Mouse (Mus musculus) C2C12 (cell line): ENCODE data around the gene Spocd1. TPM values are rescaled to one million over a fixed set of nuclear protein-coding genes. Genes with fewer than 3 reads are reported as not detected.

Experiments
- H3K27me3 ChIP-seq: one replicate; pipeline ENCODE4 v1.6.1; 2011; ENCODE audit not compliant: control insufficient read depth, insufficient read depth, insufficient read length
- H3K36me3 ChIP-seq: one replicate; pipeline ENCODE4 v1.6.1; 2011; ENCODE audit not compliant: control insufficient read depth, insufficient read depth
- H3K4me3 ChIP-seq: one replicate; pipeline ENCODE4 v1.5.1; 2011; ENCODE audit warnings: mild to moderate bottlenecking, control low read depth; ENCODE audit not compliant: poor library complexity, insufficient read depth, severe bottlenecking
- H3K79me2 ChIP-seq: one replicate; pipeline ENCODE4 v1.6.1; 2011; ENCODE audit not compliant: control insufficient read depth, insufficient read depth
- H3K79me3 ChIP-seq: one replicate; pipeline ENCODE4 v1.6.1; 2011; ENCODE audit warnings: low read depth, control low read depth
- H3ac ChIP-seq: one replicate; pipeline ENCODE3; 2011; ENCODE audit warnings: low read depth; ENCODE audit not compliant: control insufficient read depth, insufficient read length
- CEBPB ChIP-seq: IDR thresholded peaks from one replicate; pipeline ENCODE4 v1.6.1; 2011; ENCODE audit warnings: low read depth, mild to moderate bottlenecking, control low read depth, moderate library complexity
- CTCF ChIP-seq: IDR thresholded peaks from one replicate; pipeline ENCODE4 v1.5.1; 2011; ENCODE audit not compliant: control insufficient read depth, insufficient read depth, insufficient read length
- FOSL1 ChIP-seq: IDR thresholded peaks from one replicate; pipeline ENCODE4 v1.8.0; 2011; ENCODE audit warnings: mild to moderate bottlenecking, low read length; ENCODE audit not compliant: poor library complexity, insufficient read depth, severe bottlenecking
- MAX ChIP-seq: IDR thresholded peaks from one replicate; pipeline ENCODE4 v1.6.1; 2011; ENCODE audit warnings: mild to moderate bottlenecking, control low read depth
- MYOD1 ChIP-seq: IDR thresholded peaks from one replicate; pipeline ENCODE4 v1.6.1; 2011; ENCODE audit warnings: low read depth; ENCODE audit not compliant: control insufficient read depth, insufficient read length
- MYOG ChIP-seq: IDR thresholded peaks from one replicate; pipeline ENCODE4 v1.6.1; 2011; ENCODE audit not compliant: control insufficient read depth, insufficient read length; ENCODE audit errors: extremely low read depth
- USF1 ChIP-seq: IDR thresholded peaks from one replicate; pipeline ENCODE4 v1.6.1; 2011; ENCODE audit warnings: low read depth, mild to moderate bottlenecking, control low read depth, moderate library complexity
- polyA plus RNA-seq: library from polyadenylated mRNA; unstranded; fragments of >200 nt; fragmentation: generic; extraction: Trizol; gene quantifications from one replicate; pipeline ENCODE4 v1.2.1, GENCODE M21; 2012; ENCODE audit warnings: missing spikeins

Spocd1 gene
- polyA plus RNA-seq, 1 experiment, result 0.02 TPM

DNA sequence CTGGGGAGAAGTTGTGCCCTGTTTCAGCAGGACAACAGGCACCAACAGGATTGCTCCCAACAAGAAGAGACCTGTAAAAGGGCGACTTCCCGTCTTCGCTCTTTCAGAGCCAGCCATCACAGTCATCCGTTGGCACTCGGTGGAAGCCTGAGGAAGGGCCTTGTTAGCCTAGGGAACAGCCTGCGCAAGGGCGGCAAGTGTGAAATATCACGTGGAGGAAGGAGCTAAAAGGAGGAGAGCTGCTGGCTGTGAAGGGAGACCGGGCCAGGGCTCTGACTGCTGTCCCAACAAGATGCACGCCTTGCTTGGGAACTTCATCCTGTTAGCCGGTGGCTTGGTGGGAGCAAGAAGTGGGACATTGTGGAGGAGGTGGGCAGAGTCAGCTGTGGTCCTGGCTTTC, 69.1 kb downstream of the Spocd1 start:
- TF ChIP-seq MYOD1 (no peak), CEBPB (no peak), MAX (no peak), CTCF (no peak), USF1 (no peak), FOSL1 (no peak), MYOG (no peak)
- Histone ChIP-seq H3K79me2 (no peaks in the 10 kb centered on the region), H3ac (no peak overlapping the region), H3K79me3 (no peaks in the 10 kb centered on the region), H3K36me3 (no peaks in the 10 kb centered on the region), H3K27me3 (peaks cover 41% of the 10 kb centered on the region), H3K4me3 (no peak overlapping the region)

DNA sequence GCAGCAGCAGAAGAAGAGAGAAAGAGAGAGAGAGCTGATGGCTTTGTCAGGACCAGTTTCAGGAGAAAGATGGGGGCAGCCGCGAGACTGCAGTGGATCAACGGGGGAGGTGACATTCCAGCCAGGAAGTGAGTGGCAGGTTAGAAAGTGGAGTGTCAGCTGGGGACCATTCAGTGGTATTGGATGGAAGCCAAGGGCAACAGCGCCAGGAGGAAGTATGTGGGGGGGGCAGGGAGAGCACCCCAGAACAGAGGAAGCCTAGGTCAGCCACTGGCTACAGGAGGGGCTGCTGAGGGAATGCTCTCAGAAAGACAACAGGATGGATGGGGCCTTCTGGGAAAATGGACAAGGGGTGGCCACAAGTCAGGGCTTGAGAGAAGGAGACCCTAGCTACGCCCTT, 72.7 kb downstream of the Spocd1 start:
- no peak for TF ChIP-seq MYOD1
- Histone ChIP-seq H3K36me3 (no peaks in the 10 kb centered on the region), H3K79me3 (no peaks in the 10 kb centered on the region), H3K4me3 (no peak overlapping the region), H3ac (no peak overlapping the region), H3K27me3 (peaks cover 49% of the 10 kb centered on the region), H3K79me2 (no peaks in the 10 kb centered on the region)

DNA sequence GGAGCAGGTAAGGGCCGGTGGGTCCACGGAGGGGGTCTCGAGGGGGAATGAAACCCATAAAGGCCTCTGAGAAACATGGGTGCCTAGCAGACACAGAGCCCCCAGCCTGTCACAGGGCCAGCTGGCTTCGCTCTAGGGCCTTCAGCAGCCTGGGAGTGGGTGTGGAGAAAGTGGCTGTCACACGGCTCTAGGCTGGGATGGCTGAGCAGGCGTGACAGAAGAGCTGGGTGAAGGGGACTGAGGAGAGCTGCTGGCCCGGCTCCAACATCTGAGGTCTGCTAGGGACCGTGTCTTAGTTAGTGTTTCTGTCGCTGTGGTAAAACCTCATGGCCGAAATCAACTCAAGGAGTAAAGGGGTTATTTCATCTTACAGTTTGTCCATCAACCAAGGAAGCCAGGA, 73.1 kb downstream of the Spocd1 start:
- no peak for TF ChIP-seq USF1
- no peak for TF ChIP-seq MYOD1
- TF ChIP-seq CEBPB, result no peak
- TF ChIP-seq MAX, result no peak
- TF ChIP-seq FOSL1, result no peak
- H3K36me3 ChIP-seq, result no peaks in the 10 kb centered on the region
- H3K79me2 ChIP-seq, result no peaks in the 10 kb centered on the region
- H3ac ChIP-seq, result no peak overlapping the region
- H3K79me3 ChIP-seq, result no peaks in the 10 kb centered on the region
- peaks cover 53% of the 10 kb centered on the region for H3K27me3 ChIP-seq
- H3K4me3 ChIP-seq, result no peak overlapping the region

DNA sequence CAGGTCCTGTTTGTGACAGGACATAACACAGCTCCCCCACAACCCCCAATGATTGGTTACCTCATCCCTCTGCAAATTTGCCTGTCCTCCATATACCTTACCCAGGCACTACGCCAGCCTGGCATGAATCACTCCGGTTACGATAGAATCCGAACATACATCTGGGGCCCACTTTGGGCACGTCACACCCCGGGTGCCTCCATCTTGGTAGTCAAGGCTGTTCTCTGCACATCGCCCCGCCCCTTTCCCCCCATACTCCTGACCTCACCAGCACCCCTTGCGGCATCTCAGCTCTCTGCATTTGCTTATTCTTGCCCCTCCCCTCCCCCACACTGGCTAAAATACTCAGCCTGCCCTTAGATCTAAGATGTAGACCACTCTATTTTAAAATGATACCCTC, 76.5 kb downstream of the Spocd1 start:
- Histone ChIP-seq H3ac (no peak overlapping the region), H3K27me3 (peaks cover 58% of the 10 kb centered on the region), H3K36me3 (no peaks in the 10 kb centered on the region), H3K79me2 (no peaks in the 10 kb centered on the region), H3K4me3 (no peak overlapping the region), H3K79me3 (no peaks in the 10 kb centered on the region)
- TF ChIP-seq FOSL1, result no peak
- TF ChIP-seq MYOD1, result no peak
- no peak for TF ChIP-seq CEBPB
- TF ChIP-seq MAX, result no peak
- no peak for TF ChIP-seq USF1
- TF ChIP-seq CTCF, result no peak
- TF ChIP-seq MYOG, result no peak

DNA sequence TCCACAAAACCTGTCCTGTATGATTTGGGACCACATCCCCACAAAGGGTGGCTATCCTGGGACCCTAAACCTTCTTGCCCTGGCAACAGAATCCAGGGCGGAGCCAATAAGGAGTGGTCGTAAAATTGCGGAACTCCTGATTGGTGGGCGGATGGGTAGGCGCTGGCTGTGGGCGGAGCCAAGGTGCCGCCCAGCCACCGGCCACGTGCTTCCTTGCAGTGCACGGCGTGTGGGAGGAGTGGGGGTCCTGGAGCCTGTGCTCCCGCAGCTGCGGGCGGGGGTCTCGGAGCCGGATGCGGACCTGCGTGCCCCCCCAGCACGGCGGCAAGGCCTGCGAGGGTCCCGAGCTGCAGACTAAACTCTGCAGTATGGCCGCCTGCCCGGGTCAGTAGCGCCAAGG, 77.5 kb downstream of the Spocd1 start:
- Histone ChIP-seq H3K79me3 (no peaks in the 10 kb centered on the region), H3K79me2 (no peaks in the 10 kb centered on the region), H3K27me3 (peaks cover 63% of the 10 kb centered on the region), H3K36me3 (no peaks in the 10 kb centered on the region), H3ac (no peak overlapping the region), H3K4me3 (no peak overlapping the region)
- TF ChIP-seq MYOD1, result no peak

Other genes starting within 250 kb of the Spocd1 start
- 17.0 TPM for gene Tmem39b, start 232.4 kb upstream of the Spocd1 start, polyA plus RNA-seq
- gene Khdrbs1, start 186.9 kb upstream of the Spocd1 start, polyA plus RNA-seq, result 61.6 TPM
- gene Ptp4a2, start 118.0 kb upstream of the Spocd1 start, polyA plus RNA-seq, result 101 TPM
- 0.06 TPM for gene Adgrb2, start 55.6 kb downstream of the Spocd1 start, polyA plus RNA-seq
- 7.5 TPM for gene Col16a1, start 118.6 kb downstream of the Spocd1 start, polyA plus RNA-seq
- 49.7 TPM for gene Pef1, start 173.3 kb downstream of the Spocd1 start, polyA plus RNA-seq
- not detected for gene Hcrtr1, start 210.1 kb downstream of the Spocd1 start, polyA plus RNA-seq
- gene Tinagl1, start 245.9 kb downstream of the Spocd1 start, polyA plus RNA-seq, result 64.1 TPM